Mouse (Mus musculus) embryo, embryonic 11.5 days (tissue): ENCODE data around the gene Exoc4.

Experiments used
- DNase-seq: peaks from one replicate; pipeline ENCODE4 v3.0.0-alpha.2; 2012; ENCODE audit warnings: low read depth, low spot score

Gene Exoc4

GRCm38 (mm10) chr6:33466168-33466839, 217.4 kb downstream of the Exoc4 start:
- no peak for DNase-seq

DNA sequence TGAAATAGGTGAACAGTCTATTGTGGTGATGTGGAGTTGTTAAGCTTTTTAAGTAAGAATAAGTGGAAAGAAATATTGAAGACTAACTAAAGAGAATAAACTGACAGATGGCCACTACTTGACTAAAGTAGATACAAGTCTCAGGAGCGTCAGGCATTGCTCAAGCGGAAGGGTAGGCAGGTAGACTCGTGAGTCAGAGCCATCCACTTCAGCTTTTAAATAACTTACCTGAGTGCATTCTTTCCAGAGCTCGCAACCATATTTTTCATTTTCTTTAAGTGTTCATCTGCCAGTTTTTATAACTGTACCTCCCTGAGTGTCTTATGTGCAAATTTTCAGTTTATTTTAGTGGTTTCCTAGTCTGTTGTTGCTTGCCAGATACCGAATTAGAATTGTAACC, 219.6 kb downstream of the Exoc4 start:
- DNase-seq = no peak

DNA sequence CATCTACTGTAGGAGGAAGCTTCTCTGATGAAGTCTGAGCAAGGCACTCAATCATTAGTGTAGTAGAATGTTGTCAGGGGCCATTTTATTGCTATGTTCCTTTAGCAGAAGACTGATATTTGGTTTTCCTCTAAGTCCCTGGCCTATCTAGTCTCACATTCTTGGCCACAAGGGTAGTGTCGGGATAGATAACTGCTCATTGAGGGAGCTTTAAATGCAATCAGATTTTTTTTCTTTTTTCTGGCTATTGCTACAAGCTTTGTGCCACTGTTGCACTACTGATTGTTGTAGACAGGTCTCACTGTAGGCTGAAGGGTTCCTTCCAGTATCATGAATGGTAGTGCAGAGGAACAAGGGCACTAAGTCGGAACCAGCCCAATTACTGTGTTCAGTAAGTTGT, 227.2 kb downstream of the Exoc4 start:
- no peak for DNase-seq

- DNase-seq = no peak
Observed at GRCm38 (mm10) chr6:33484568-33484967, 235.7 kb downstream of the Exoc4 start.

DNA sequence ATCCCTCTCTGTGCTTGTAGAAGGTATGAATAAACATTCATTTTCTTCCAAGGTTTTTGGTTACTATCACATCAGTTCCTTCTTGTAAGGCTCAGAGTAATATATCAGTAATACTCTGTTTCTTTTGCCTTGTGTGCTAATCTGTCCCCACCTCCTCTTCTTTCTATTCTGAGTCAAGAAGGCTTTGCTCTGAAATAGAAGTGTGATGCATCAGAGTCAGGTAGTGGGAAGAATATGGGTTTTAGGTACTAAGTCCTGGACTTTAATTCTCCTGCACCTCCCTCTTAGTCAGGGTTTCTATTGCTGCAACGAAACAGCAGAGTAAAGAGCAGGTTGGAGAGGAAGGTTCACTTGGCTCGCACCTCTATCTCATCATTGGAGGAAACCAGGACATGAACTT, 240.9 kb downstream of the Exoc4 start:
- DNase-seq = no peak

DNA sequence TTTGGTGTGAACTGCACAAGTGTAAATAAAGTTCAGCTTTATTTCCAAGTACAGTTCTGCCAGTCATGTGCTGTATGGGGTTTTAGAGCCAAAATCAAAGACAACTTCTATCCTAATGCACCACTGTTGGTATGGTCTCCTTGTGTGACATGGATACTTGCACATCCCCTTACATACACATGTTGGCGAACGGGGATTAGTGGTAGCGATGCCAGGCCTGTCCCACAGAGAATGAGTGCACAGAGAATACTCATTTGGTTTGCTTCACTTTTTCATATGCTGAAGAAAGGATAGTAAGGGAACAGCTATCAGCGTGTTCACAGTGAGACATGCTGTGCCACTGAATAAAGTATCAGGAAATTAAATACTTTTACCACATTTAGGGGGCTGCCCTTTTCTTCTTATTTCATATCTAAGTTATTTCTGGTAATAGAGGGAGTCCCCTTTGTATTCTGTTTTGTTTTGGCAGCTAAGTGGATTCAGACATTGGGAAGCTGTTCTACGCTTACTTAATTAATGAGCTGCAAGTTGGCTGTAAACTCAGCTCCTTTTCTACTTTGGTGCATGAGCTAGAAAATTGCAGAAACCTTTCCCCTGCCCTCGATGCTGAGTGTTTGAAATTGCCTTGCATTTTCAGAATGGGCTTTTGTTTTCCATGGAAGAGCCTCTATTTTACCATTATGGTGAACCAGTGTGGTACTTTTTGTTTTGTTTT, 247.4 kb downstream of the Exoc4 start:
- DNase-seq = no peak

GRCm38 (mm10) chr6:33497348-33497747, 248.5 kb downstream of the Exoc4 start:
- no peak for DNase-seq

DNA sequence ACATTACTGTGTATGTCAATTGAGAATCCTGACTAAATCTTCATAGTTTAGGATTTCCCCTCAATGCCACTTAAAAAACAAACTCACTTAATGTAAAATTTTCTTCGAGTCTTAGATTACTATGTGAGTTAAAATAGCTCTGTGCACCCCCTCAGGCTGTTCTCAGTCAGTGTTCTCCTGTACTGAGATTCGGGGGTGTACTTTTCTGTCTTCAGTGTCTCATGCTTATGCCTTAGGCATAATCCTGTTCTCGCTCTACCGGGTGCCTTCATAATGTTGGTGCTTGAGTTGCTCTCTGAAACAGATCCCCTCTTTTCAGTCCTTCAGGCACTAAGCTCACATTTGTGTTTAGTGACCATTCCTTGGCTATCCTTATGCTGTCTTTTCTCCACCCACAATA, 253.5 kb downstream of the Exoc4 start:
- DNase-seq = no peak

DNA sequence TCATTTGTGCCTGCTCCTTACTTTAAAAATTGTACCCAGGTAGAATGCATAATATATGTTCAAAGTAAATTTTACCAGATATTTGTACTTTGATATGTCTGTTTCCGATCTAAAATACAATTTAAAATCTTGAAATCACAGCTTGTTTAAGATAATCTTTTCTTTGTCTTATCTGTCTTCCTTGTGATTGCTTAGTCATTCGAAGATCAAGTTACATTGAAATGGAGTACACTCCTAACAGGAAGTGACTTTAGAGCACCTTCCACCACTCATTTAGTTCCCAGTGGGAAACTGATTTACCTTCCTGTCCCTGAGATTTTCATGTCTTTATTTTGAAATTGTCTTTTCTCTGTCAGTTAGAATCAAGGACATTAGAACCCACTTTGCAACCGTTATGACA, 254.5 kb downstream of the Exoc4 start:
- DNase-seq = no peak

DNA sequence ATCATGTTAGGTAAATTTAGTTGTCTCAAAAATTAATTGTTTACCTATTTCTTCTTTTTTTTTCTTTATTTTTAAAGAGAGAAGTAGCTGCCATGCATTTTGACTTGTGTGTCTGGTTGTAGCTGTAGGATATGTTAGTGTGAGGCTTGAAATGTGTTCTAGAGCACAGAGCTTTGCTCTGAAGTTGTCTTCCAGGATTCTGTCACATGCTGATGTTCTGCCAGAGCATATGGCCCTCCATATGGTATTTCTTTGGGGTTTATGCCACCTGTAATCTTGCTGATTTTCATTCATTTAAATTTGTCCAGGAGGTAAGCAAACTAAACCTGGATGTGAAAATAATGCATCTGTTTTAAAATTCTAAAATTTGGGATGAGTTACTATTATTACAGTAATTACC, 258.2 kb downstream of the Exoc4 start:
- no peak for DNase-seq

GRCm38 (mm10) chr6:33515391-33515790, 266.5 kb downstream of the Exoc4 start:
- DNase-seq = no peak

DNA sequence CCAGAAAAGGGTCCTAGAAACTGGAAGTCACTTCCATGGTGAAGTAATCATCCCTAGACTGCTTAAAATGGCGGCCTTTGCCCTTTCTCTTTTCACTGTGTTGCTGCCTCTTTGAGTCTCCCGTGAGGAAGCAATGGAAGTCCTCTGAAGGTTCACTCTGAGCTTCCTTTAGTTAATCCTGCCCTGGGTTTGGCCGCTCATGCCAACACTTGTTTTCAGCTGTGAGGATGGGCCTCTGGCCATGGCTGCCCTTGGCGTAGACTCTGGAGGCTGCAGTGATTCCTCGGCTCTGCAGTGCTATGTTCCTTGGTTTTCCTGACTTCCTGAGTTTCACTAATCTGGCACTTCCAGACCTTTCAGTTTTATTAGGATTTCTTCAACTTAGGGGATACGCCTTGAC, 267.9 kb downstream of the Exoc4 start:
- DNase-seq = no peak

DNA sequence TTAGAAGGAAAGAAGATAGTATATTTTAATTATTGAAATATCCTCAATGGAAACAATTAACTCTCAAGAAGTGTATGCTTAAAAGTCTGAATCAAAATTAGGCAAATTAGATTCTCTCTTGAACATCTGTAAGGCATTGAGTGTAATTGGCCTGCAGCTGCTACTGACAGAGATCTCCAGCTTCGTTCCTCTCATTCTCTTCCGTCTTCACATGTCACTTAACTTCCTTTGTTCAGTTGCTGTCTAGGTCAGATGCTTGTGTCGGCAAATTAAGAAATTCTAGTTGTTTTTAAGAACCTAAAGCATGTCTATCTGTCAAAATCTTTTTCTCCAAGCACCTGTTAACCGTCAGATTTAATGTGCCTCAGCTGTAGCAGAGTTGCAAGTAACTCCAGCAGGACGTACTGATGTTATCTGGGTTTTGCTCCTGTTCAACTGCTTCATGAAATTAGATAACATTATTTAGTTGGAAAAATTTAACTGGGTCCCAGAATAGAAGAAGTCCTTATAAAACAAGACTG, 269.1 kb downstream of the Exoc4 start:
- DNase-seq = no peak

DNA sequence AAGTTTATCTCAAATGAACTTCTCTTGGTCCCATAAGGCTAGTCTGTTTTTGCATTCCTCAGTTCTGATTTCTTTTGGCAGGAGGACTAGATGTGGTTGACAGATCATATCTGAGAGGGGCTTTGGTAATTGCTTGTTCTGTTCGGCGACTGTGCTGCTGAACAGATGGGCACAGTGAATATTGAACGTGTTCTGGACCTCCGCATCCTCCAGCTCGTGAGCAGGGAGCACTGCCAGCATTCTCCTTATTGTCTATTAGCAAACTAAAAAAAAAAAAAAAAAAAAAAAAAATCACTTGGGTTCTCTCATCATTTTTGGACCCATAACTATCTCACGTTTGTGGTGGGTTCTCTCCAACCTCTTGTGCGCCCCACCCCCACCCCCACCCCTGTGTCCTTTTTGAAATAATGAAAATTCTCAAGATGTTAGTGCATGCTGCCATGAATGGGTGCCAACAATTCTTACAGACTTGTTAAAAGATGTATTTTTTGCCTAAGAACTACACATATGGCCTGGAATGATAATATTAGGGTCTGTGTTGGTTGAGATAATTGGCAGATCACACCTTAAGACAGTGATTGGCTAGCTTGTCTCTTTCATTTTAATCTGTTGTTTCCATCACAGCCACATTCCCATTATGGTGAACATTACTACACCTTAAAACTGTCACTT, 276.9 kb downstream of the Exoc4 start:
- DNase-seq = no peak

- no peak for DNase-seq
Observed at GRCm38 (mm10) chr6:33540356-33540755, 291.5 kb downstream of the Exoc4 start.

DNA sequence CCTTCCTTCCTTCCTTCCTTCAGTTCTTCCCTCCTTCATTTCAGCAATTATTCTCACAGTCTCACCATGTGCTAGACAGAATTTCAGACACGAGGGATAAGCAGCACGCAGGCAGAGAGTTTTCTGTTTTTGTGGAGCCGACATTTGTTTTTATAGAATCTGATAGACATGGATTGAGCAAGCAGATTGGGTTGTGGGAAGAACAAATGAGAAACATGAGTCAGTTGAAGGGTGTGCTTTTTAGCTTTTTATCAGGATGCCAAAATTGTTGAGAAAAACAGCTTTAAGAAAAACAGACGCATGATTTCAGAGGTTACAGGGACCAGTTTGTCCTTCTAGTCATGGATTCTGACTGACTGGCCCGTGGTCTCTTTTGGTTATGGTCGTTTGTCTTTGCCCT, 293.8 kb downstream of the Exoc4 start:
- no peak for DNase-seq

GRCm38 (mm10) chr6:33551934-33552333, 303.0 kb downstream of the Exoc4 start:
- no peak for DNase-seq

- DNase-seq = no peak
Observed at GRCm38 (mm10) chr6:33560925-33561324, 312.0 kb downstream of the Exoc4 start.

DNA sequence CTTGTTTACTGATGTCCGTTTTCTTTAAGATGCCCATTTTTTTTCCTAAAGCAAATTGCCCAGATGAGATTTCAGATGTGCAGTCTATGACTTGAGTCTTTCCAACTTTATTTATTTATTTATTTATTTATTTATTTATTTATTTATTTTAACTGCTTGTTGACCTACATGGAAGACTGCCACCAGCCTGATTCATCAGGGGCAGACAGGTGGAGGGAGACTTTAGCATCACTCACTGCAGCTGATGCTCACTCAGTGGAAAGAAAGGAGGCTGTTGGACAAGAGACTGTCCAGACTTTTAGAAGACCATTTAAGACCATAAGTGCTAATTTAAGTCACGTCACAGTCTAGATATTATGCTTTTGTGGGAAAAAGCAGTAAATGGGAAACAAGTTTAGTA, 313.0 kb downstream of the Exoc4 start:
- no peak for DNase-seq

- DNase-seq = no peak
Observed at GRCm38 (mm10) chr6:33575947-33576346, 327.1 kb downstream of the Exoc4 start.

- no peak for DNase-seq
Observed at GRCm38 (mm10) chr6:33608469-33608868, 359.6 kb downstream of the Exoc4 start.

DNA sequence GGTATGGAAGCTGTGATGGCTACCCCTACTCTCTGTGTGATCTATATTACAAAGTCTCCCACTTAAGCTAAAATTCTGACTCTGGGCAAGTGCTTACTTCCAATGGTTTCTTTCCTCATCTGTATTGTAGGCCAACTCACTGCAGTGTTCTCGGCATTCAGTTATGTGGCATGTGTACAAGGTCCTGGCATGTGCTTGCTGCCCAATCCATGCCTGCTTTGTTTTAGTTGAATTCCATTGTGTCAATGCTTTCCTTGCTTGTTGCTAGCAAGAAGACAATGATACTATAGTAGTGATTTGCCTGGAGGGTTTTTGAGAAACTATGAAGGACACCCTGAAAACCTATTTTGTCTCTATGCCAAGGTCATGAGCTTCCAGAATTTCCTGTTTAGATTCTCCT, 365.1 kb downstream of the Exoc4 start:
- DNase-seq = no peak

GRCm38 (mm10) chr6:33618590-33618989, 369.7 kb downstream of the Exoc4 start:
- no peak for DNase-seq
